Mouse (Mus musculus) Patski (cell line): ENCODE data around the gene Thg1l. TPM values are rescaled to one million over a fixed set of nuclear protein-coding genes. Genes with fewer than 3 reads are reported as not detected.

Experiments
- ATAC-seq: fragments of 100-300 bp; one replicate; pipeline ENCODE4 v1.8.0; 2021
- CTCF ChIA-PET: fragments of 350-600 bp; sonication (Branson Sonifier 250); formaldehyde crosslinking; loops from one replicate; lab custom pipeline; 2022; ENCODE audit warnings: inconsistent platforms; lab: Charles Lee
- POLR2A ChIA-PET: fragments of 350-600 bp; sonication (Branson Sonifier 250); formaldehyde crosslinking; loops from one replicate; lab custom pipeline; 2022; ENCODE audit warnings: antibody characterized with exemption, inconsistent platforms; lab: Charles Lee
- DNase-seq: peaks from one replicate; pipeline ENCODE4 v3.0.0-alpha.2; 2011; ENCODE audit warnings: low read depth, low spot score
- H3K27me3 ChIP-seq: fragments of 371-371 bp; one replicate; pipeline ENCODE4 v1.5.1; 2021
- CTCF ChIP-seq: fragments of 100-300 bp; IDR thresholded peaks from one replicate; pipeline ENCODE4 v1.5.1; 2021
- in situ Hi-C: fragments of 300-500 bp; cut with MboI; formaldehyde crosslinking; loops from 3 replicates; pipeline ENCODE4 v1.11.1; 2018; ENCODE audit warnings: low pct_unique_long_range_greater_than_20kb, mixed read lengths
- polyA plus RNA-seq: library from polyadenylated mRNA; unstranded; gene quantifications from one replicate; pipeline ENCODE4 v1.2.3, GENCODE M21; 2021

Thg1l gene
- polyA plus RNA-seq, 1 experiment from 2014 or later = 9.6 TPM

GRCm38 (mm10) chr11:45929541-45929940 is 25.8 kb downstream of the Thg1l start:
- no peaks in the 10 kb centered on the region for H3K27me3 ChIP-seq
- ATAC-seq (no peak), DNase-seq (no peak)
- POLR2A ChIA-PET = no interaction called here
- CTCF ChIA-PET = interaction anchor here (1.5 to 1.6 kb wide), 2 partner anchors 10 kb away, joined by 3 to 5 read pairs; no protein-coding TSS in a partner anchor
- TF ChIP-seq CTCF = no peak
- in situ Hi-C loops = no loop called here

DNA sequence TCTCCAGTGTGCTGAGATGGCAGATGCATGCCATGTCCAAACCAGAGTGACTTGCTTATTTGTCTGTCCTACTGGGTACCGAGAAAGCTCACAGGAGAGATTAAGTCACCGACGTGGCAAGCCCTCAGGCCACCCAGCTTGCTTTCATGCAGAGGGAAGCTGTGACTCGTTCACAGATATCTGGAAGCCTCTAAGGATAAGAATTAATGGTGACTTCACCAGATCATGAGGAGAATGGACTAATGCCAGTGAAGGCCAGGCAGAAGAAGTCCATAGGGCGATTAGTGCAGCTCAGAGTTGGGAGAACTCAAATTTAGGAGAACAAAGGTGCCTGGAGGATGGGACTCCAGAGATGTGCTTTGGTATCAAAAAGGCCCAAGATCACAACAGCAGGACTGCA is 27.8 kb downstream of the Thg1l start:
- ChIA-PET POLR2A (no interaction called here), CTCF (interaction anchor here (0.6 to 2.9 kb wide), 11 partner anchors 8 to 309 kb away, joined by 3 to 15 read pairs (median 5); no protein-coding TSS in a partner anchor)
- peak; percentile 21 for ATAC-seq
- DNase-seq = no peak
- no peaks in the 10 kb centered on the region for H3K27me3 ChIP-seq
- in situ Hi-C loops = no loop called here
- no peak for TF ChIP-seq CTCF

GRCm38 (mm10) chr11:45926640-45927082 is 28.6 kb downstream of the Thg1l start:
- DNase-seq (peak; percentile 60), ATAC-seq (peak; percentile 96)
- in situ Hi-C loops = no loop called here
- H3K27me3 ChIP-seq = no peaks in the 10 kb centered on the region
- CTCF ChIA-PET = interaction anchor here (0.6 to 2.9 kb wide), 17 partner anchors 8 to 392 kb away, joined by 3 to 15 read pairs (median 5); no protein-coding TSS in a partner anchor
- peak; percentile 97 for TF ChIP-seq CTCF
- POLR2A ChIA-PET = no interaction called here

DNA sequence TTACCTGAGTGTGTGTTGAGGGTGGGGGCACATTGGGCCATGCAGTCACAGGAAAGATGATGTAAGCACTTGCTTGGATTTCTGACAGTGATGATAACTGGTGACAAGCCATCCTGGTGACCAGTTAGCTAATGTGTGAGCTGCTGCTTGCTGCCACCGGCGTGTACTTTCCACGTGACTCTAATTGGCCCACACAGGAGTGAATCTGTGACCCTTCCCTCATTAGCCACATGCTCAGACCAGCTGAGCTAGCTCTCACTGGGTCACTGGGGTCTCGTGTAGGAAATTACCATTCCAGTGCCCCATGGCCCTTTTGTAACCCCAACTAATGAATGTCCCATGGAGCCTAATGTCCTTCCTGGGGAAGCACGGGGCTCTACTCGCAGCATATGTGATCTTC is 29.9 kb downstream of the Thg1l start:
- in situ Hi-C loops = no loop called here
- ChIA-PET CTCF (interaction anchor here (1.0 to 2.9 kb wide), 7 partner anchors 8 to 298 kb away, joined by 3 to 15 read pairs (median 5); no protein-coding TSS in a partner anchor), POLR2A (no interaction called here)
- no peaks in the 10 kb centered on the region for H3K27me3 ChIP-seq
- ATAC-seq (no peak), DNase-seq (no peak)
- no peak for TF ChIP-seq CTCF

DNA sequence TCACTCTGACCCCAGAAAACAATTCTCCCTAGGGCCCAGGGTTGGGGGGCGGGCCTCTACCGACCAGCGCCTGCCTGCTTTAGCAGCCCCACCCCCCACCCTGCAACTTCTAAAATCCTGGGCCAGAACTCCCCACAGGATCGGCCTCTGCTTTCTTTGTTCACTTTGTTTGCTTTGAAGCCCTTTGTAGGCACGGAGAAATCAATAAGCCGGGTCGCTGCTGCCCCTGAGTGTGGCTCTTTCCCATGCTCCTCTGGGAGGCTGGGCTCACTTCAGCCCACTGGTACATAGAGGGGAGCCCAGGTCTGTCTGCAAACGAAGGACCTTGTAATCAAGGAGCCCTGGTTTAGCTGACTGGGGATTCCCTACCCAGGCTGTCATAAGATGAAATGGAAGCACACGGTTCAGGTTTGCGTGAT is 33.8 kb downstream of the Thg1l start:
- no peak for DNase-seq
- no peak for ATAC-seq
- no peaks in the 10 kb centered on the region for H3K27me3 ChIP-seq
- in situ Hi-C loops = no loop called here
- TF ChIP-seq CTCF = no peak
- ChIA-PET POLR2A (no interaction called here), CTCF (no interaction called here)

GRCm38 (mm10) chr11:45921026-45921425 is 34.3 kb downstream of the Thg1l start:
- POLR2A ChIA-PET = no interaction called here
- CTCF ChIA-PET = no interaction called here
- DNase-seq (no peak), ATAC-seq (no peak)
- in situ Hi-C loops = no loop called here
- H3K27me3 ChIP-seq = no peaks in the 10 kb centered on the region
- no peak for TF ChIP-seq CTCF

- ChIA-PET POLR2A (no interaction called here), CTCF (interaction anchor here (1.5 kb wide), 1 partner anchor 11 kb away, joined by 3 read pairs; no protein-coding TSS in a partner anchor)
- no peak for DNase-seq
- no peaks in the 10 kb centered on the region for H3K27me3 ChIP-seq
- in situ Hi-C loops = no loop called here
- TF ChIP-seq CTCF = no peak
- ATAC-seq = no peak
Observed at GRCm38 (mm10) chr11:45918836-45919235, 36.5 kb downstream of the Thg1l start.

DNA sequence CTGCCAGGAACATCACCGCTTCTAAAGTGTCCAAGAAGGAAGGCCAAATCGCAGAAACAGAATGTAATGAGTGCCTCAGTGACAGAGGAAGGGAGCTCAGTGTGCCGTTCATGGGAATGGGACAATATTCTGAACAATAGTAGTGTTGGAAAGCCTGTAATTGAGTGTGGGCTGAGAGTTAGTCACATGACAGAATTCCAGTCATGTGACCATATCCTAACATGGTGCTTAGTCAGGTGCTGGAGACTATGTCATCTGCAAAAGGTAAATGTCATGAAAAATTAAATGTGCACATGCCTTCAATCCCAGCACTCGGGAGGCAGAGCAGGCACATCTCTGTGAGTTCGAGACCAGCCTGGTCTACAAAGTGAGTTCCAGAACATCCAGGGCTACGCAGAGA is 37.3 kb downstream of the Thg1l start:
- DNase-seq (no peak), ATAC-seq (no peak)
- in situ Hi-C loops = no loop called here
- ChIA-PET POLR2A (no interaction called here), CTCF (interaction anchor here (1.2 to 2.2 kb wide), 2 partner anchors 9 to 12 kb away, joined by 3 to 15 read pairs; no protein-coding TSS in a partner anchor)
- H3K27me3 ChIP-seq = no peaks in the 10 kb centered on the region
- no peak for TF ChIP-seq CTCF

DNA sequence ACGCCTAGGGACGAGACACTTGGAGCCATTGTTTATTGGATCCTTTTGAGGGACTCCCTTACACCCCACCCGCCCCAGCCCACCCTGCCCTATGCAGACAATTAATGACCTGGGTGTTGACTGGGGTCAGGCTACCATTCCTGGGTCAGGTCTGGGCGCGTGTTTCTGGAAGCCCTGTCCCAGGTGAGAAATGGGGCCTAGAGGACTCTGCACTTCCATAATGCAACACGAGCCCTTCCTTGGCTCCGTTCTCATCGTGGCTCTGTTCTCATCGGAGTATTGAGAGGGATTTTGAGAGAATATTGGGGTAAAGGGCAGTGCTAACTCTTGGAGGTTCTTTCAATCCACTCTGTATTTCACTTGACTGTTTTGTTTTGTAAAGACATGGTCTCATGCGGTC is 39.1 kb downstream of the Thg1l start:
- TF ChIP-seq CTCF = no peak
- ChIA-PET CTCF (interaction anchor here (2.2 kb wide), 1 partner anchor 10 kb away, joined by 15 read pairs; no protein-coding TSS in a partner anchor), POLR2A (no interaction called here)
- H3K27me3 ChIP-seq = no peaks in the 10 kb centered on the region
- ATAC-seq = no peak
- DNase-seq = no peak
- in situ Hi-C loops = no loop called here

GRCm38 (mm10) chr11:45910701-45911100 is 44.6 kb downstream of the Thg1l start:
- H3K27me3 ChIP-seq = no peaks in the 10 kb centered on the region
- in situ Hi-C loops = no loop called here
- TF ChIP-seq CTCF = no peak
- CTCF ChIA-PET = interaction anchor here (1.1 kb wide), 1 partner anchor 16 kb away, joined by 5 read pairs; no protein-coding TSS in a partner anchor
- ATAC-seq (no peak), DNase-seq (no peak)
- POLR2A ChIA-PET = no interaction called here

DNA sequence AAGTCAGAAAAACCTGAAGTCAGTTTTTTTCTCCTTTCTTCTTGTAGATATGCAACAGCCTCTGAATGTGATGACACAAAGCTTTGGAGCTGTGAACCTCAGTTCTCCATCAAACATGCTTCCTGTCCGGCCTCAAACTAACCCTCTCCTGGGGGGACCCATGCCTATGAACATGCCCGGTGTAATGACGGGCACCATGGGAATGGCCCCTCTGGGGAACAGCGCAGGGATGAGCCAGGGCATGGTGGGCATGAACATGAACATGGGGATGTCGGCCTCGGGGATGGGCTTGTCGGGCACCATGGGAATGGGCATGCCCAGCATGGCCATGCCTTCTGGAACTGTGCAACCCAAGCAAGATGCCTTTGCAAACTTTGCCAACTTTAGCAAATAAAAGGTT is 46.4 kb downstream of the Thg1l start:
- POLR2A ChIA-PET = no interaction called here
- ATAC-seq = no peak
- in situ Hi-C loops = no loop called here
- no peak for DNase-seq
- TF ChIP-seq CTCF = no peak
- H3K27me3 ChIP-seq = no peaks in the 10 kb centered on the region
- CTCF ChIA-PET = no interaction called here
